Mouse (Mus musculus) stomach, postnatal 0 days (tissue): ENCODE data around the gene Maml1.

ENCODE experiments used
- CTCF ChIP-seq: IDR thresholded peaks from 2 replicates; pipeline ENCODE4 v1.5.1; 2016; ENCODE audit warnings: antibody characterized with exemption, low read depth, mild to moderate bottlenecking, moderate library complexity
- EP300 ChIP-seq: optimal IDR thresholded peaks from 2 replicates; pipeline ENCODE3; 2016; ENCODE audit warnings: antibody characterized with exemption

DNA sequence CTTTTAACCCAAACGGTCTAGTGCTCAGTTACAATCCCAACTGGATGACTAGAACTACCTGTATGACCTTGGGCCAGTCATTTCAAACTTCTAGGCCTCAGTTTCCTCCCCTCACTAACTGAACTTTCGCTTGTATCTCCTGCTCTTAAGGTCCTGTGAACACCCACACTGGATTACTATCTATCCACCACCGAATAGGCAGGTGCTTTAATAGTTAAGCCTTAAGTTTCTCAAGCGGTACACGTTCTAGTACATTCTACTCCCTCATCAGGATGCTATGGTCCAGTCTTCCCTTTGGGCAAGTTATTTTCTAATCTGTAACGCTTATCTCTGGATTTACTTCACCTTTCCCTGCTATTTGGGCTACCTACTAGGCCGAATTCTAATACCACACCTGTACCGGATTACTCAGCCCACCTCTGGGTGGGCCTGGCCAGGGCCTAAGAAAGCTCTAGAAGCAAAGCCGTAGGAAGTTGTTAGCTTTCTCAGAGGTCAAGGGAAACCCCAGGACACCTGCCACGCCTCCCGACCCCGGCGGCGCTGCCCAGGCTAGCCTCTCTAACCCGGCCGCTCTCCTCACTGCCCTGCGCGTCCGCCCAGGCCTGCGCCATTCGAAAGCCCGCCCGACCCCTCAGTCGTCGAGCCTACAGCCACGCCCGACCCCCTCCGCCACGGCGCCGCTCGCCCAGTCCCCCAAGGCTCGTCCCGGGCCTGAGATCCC is 32.8 kb upstream of the Maml1 start:
- TF ChIP-seq CTCF (no peak), EP300 (peak; percentile 4)
